Mouse (Mus musculus) small intestine, adult 2 months (tissue): ENCODE data around the gene Nudt19. TPM values are rescaled to one million over a fixed set of nuclear protein-coding genes. Genes with fewer than 3 reads are reported as not detected.
A peak's percentile ranks its signal among the peaks of the same experiment; 100 is the strongest.

Experiments used
- H3K27ac ChIP-seq: fragments of 200-500 bp; 2 replicates; pipeline ENCODE4 v1.5.1; 2012; ENCODE audit warnings: low read depth, low read length, control low read depth, inconsistent platforms; ENCODE audit not compliant: insufficient read depth
- H3K27me3 ChIP-seq: fragments of 200-500 bp; 2 replicates; pipeline ENCODE4 v1.6.1; 2012; ENCODE audit warnings: mild to moderate bottlenecking, moderate library complexity, low read length, inconsistent platforms; ENCODE audit not compliant: control insufficient read depth, insufficient read depth
- H3K36me3 ChIP-seq: fragments of 200-500 bp; 2 replicates; pipeline ENCODE4 v1.6.1; 2012; ENCODE audit warnings: mild to moderate bottlenecking, low read length, control low read depth, inconsistent platforms; ENCODE audit not compliant: control insufficient read depth, insufficient read depth
- H3K4me1 ChIP-seq: fragments of 200-500 bp; 2 replicates; pipeline ENCODE4 v1.6.1; 2012; ENCODE audit warnings: low read length, inconsistent platforms, mixed read lengths; ENCODE audit not compliant: control insufficient read depth, insufficient read depth, insufficient read length
- H3K4me3 ChIP-seq: fragments of 200-500 bp; 2 replicates; pipeline ENCODE4 v1.5.1; 2012; ENCODE audit warnings: low read depth, mild to moderate bottlenecking, control low read depth, inconsistent platforms, low read length, moderate library complexity
- CTCF ChIP-seq: fragments of 200-500 bp; IDR thresholded peaks from 2 replicates; pipeline ENCODE4 v1.5.1; 2012; ENCODE audit warnings: low read depth, mild to moderate bottlenecking, control low read depth, inconsistent platforms, low read length, moderate library complexity, mixed read lengths; ENCODE audit not compliant: insufficient replicate concordance, insufficient read length; ENCODE audit errors: extremely low read depth
- POLR2A ChIP-seq: fragments of 200-500 bp; IDR thresholded peaks from 2 replicates; pipeline ENCODE4 v1.6.1; 2012; ENCODE audit warnings: low read depth, mild to moderate bottlenecking, control low read depth, inconsistent platforms, low read length, moderate library complexity
- WGBS: fragments of 180-500 bp; shearing (Covaris S2); methylation state at CpG from one replicate; pipeline ENCODE4 v1.1.7; 2018; 5-methylcytosine and 5-hydroxymethylcytosine counted together
- polyA plus RNA-seq: library from polyadenylated mRNA; depleted of rRNA; stranded (reverse); fragments of >200 nt; gene quantifications from 2 replicates; pipeline ENCODE4 v1.2.3, GENCODE M21; 2012

Nudt19 gene
- polyA plus RNA-seq, 1 experiment: 60.5 TPM

DNA sequence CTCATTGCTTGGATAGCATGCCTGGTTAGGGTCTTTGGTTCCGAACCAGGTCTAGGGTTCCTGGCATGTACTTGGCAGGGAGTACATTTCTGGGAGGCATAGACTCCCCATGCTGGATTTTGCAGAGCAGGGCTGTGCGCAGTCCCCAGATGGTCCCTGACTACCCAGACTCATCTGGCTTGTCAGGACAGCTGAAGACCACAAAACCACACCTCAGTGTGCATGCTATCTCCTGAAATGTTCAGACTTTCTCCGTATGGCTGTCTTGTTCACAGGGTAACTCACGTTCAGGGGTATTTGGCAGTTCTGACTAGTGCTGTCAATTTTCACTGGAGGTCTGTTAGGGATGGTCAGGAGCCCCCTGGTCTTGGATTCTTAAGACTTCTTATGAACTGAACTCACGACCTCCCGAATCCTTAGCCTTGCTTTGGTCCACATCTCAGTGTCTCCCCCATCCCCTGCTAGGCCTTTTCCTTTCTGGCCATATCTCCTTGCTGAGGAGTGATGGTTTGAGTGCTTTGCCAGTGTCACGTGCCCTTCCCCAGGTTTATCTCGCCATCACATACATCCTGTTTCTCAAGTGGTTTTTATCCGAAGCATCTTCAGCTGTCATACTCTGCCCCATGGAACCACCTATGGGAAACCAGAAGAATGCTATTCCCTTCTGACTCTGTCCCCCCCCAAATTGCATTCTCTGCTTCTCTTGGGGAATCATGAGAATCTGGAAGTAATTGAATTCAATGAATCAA is 32.8 kb upstream of the Nudt19 start:
- H3K4me1 ChIP-seq: peaks cover 5% of the 10 kb centered on the region
- H3K4me3 ChIP-seq: no peak overlapping the region
- no peak for TF ChIP-seq POLR2A
- no peak for TF ChIP-seq CTCF
- WGBS: 85% methylated on average over 9 of the region's 9 CpGs
- peaks cover 12% of the 10 kb centered on the region for H3K27me3 ChIP-seq
- H3K36me3 ChIP-seq: peaks cover 10% of the 10 kb centered on the region
- no peak overlapping the region for H3K27ac ChIP-seq

DNA sequence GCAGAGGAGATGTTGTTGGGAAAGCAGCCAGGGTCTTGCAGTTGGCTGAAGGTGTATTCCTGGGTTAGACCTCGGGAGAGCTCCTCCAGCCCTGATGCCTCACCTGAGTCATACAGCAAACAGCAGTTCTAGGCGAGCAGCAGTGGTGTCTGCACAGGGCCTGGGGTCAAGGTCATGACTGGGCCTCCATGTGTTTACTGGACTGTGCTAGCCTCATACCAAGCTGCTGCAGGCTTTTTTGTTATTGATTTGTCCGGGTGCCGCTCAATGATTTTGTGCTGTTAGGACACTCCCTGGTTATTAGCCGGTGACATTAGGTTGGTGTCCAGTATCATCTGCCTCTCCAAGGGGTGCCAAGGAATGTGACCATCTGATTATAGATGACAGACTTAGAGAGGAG is 31.6 kb upstream of the Nudt19 start:
- Histone ChIP-seq H3K4me3 (no peak overlapping the region), H3K27me3 (peaks cover 19% of the 10 kb centered on the region), H3K27ac (no peak overlapping the region), H3K4me1 (peaks cover 5% of the 10 kb centered on the region), H3K36me3 (peaks cover 4% of the 10 kb centered on the region; the same call in 1 of the 2 replicates)
- TF ChIP-seq POLR2A (no peak), CTCF (no peak)
- WGBS: 63% methylated on average over 5 of the region's 5 CpGs

DNA sequence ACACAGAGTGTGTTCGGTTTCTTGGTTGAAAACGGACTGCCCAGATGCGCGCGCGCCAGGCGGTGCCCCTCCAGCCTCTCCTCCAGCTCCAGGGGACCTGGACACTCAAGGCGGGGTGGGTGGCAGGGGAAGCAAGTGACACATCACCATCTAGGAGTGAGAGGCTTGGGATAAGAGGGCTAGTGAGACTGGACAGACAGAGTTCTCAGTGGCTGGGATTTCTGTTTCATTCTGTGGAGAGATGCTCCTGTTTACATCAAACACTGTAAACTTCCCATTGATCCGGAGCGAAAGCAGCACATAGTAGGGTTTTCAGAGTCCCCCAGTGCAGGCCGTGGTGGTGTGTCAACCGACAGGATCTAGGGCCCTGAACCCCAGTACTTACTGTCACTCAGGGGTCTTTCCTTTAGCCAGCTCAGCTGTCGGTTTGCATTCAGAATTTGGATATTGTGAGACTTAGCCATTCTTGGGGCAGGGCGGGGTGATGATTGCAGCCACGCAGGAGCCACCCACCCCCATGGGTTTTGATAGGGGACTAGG is 30.9 kb upstream of the Nudt19 start:
- WGBS: 19% methylated on average over 15 of the region's 15 CpGs
- peak overlapping the region; percentile 86 for H3K4me3 ChIP-seq

DNA sequence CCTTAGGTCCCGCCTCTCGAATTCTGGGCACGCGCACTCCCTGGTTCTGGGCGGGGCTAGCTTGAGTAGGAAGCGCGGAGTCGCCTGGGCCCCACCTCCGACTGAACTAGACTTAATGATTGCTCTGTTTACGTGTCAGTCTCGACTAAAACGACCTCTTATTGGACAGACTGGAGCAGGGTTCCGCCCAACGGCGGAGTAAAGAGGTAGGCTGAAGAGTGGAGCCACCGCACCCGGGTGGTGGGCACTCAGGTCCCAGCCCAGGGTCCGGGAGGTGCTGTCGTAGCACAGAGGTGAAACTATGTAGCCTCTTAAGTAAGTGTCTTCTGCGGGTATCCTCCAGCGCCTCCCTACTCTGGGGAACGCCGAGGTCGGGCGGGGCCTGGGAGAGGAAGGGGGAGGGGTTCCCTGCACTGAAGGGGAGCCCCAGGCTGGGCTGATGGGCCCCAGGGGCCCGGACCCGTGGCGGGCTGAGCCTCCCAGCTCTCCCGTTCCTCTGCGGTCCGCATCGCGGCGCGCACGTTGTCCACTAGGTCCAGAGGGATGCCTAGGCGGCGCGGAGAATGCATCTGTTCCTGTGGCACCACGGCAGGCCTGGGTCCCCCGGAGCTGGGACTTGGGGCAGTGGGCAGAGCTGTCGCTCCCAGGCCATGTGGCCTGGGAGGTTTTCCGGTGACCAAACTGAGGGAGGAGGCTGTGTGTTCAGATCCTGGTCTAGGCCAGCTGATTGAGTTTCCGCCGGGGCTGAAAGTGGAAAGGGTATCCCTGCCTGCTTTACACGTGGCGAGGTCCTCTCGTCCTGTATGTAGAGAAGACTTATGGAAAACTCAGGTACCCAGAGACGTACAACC is 30.2 kb upstream of the Nudt19 start, which contains the start of gene Ankrd27:
Gene Ankrd27, plus strand, starts transcription at position 190 of the 851 bp plus-strand sequence.
- Histone ChIP-seq H3K27me3 (peaks cover 19% of the 10 kb centered on the region), H3K4me1 (peaks cover 5% of the 10 kb centered on the region), H3K36me3 (no peaks in the 10 kb centered on the region), H3K4me3 (peak within 1 kb of the TSS; percentile 86), H3K27ac (no peak within 1 kb of the TSS)
- TF ChIP-seq POLR2A (peak; percentile 45; the same call in 1 of the 2 replicates), CTCF (no peak)
- under 1% methylated on average over 49 of the region's 49 CpGs for WGBS

More for the DNA sequence above, 30.9 kb upstream of the Nudt19 start:
- TF ChIP-seq POLR2A: no peak
- Histone ChIP-seq H3K27ac (no peak overlapping the region), H3K4me1 (peaks cover 5% of the 10 kb centered on the region), H3K36me3 (peaks cover 4% of the 10 kb centered on the region; the same call in 1 of the 2 replicates), H3K27me3 (peaks cover 19% of the 10 kb centered on the region)

DNA sequence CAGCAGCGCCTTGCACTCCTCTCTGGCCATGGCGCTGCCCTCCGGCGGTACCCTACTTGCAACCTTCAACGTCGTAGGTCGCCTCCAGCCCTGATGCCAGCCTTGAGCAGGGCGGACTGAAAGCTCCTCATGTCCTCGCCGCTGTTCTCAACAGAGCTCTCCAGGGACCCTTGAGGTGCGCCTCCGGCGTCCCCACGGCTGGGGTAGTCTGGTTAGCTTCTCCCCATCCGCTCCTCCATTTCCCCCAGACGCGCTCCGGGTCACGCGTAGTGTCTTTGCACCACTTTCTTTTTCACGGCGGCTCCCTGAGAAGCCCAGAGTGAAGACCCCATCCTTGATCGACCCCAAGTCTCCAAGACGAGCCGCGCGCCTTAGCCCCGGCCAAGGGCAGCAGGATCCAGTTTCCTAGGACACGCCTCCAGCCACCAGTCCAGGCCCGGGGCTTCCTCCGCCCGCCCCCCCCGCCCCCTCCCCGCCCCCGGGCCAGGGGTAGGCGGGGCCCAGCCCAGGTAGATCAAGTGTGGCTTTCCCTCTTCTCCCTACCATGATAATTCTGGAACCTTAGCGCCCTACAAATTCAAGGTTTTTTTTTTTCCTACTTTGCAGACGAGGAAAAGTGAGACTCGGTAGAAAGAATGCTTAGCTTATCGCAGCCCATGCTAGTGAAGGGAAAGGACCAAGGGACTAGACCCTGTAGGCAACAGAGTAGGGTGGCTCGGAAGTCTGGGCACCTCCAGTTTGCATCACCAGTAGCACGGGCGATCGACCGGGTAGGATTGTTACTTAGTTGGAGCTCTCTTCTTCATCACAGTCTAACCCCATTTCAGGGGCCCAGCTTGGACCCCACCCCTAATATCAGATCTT is 29.3 kb upstream of the Nudt19 start, which contains the start of gene Rgs9bp:
Gene Rgs9bp, minus strand, starts transcription at position 392 of the 864 bp plus-strand sequence.
- Histone ChIP-seq H3K27ac (no peak within 1 kb of the TSS), H3K36me3 (no peaks in the 10 kb centered on the region), H3K4me1 (peaks cover 5% of the 10 kb centered on the region), H3K27me3 (peaks cover 19% of the 10 kb centered on the region), H3K4me3 (peak within 1 kb of the TSS; percentile 86)
- TF ChIP-seq POLR2A: no peak
- TF ChIP-seq CTCF: no peak
- WGBS: under 1% methylated on average over 45 of the region's 45 CpGs

DNA sequence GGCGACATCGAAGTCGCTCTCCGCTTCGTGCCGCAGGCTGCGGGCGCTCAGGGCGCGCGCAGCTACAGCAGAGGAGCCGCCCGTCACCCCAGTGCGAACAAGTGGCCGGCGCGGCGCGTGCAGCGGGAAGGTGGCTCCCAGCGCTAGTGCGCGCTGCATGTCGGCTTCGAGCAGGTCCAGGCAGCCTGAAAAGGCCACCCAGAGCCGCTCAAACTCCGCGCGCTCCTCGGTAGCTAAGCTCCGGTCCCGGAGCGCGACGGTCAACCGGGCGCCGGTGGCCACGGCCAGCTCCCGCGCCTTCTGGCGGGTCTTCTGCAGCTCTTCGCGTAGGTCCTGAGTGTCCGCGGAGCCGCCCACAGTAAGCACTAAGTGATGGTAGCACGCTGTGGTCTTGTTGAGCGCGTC is 28.7 kb upstream of the Nudt19 start:
- H3K4me3 ChIP-seq: peak overlapping the region; percentile 86
- H3K36me3 ChIP-seq: no peaks in the 10 kb centered on the region
- peaks cover 19% of the 10 kb centered on the region for H3K27me3 ChIP-seq
- under 1% methylated on average over 50 of the region's 50 CpGs for WGBS
- H3K27ac ChIP-seq: no peak overlapping the region
- H3K4me1 ChIP-seq: peaks cover 5% of the 10 kb centered on the region
- TF ChIP-seq POLR2A (no peak), CTCF (no peak)
